Mouse (Mus musculus) small intestine, adult 2 months (tissue): ENCODE results near the gene Btbd16.

Source experiments
- CTCF ChIP-seq: fragments of 200-500 bp; IDR thresholded peaks from 2 replicates; pipeline ENCODE4 v1.5.1; 2012; ENCODE audit warnings: low read depth, mild to moderate bottlenecking, control low read depth, inconsistent platforms, low read length, moderate library complexity, mixed read lengths; ENCODE audit not compliant: insufficient replicate concordance, insufficient read length; ENCODE audit errors: extremely low read depth
- POLR2A ChIP-seq: fragments of 200-500 bp; IDR thresholded peaks from 2 replicates; pipeline ENCODE4 v1.6.1; 2012; ENCODE audit warnings: low read depth, mild to moderate bottlenecking, control low read depth, inconsistent platforms, low read length, moderate library complexity

DNA sequence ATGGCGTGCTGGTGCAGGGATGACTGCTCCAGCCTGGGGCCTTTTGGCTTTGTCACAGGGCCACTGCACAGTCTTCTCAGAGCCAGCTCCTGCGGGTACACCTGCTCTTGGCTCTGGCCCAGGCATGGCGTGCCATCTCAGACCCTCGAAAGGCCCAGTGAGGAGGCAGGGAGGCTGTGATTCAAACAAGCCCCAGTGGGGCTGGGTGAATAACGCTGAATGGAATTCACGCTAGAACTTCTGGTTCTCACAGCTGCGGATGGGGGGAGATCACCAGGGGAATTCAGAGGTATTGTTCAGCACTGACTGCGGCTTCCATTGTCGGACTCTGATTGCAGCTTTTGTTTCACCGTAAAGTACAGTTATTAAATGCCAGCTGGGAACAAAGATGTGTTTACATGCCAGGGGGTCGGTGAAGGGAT is 86.9 kb downstream of the Btbd16 start:
- TF ChIP-seq POLR2A (no peak), CTCF (no peak)
